Mouse (Mus musculus): ENCODE measurements around the gene Insig2.

DNA sequence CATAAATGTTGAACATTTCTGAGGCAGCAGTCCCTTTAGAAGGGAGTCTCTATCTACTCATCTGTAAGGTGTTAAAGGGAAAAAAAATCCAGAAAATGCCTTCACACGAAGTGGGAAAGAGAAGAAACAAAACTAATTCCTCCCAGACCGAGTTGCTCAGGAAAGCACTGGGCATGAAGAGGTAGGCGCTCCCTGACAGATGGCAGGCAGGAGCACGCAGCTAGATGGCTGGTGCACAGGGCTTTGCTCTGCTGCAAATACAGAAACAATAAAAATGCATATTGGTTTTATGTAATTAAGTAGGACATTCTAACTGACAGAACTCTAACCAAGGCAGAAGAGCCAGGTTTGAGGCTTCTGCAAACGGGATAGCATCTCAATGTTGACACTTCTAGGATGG lies 42.0 kb downstream of the Insig2 start:
- TF ChIP-seq CTCF (IDR thresholded peaks at IDR 0.05; ENCODE audit: borderline replicate concordance, extremely low read depth, insufficient read depth, insufficient read length), result no peak
- no peak for TF ChIP-seq POLR2A (IDR thresholded peaks at IDR 0.05; ENCODE audit: borderline replicate concordance, extremely low read depth, insufficient read depth, insufficient read length, poor library complexity, severe bottlenecking)
